Mouse (Mus musculus) bone marrow macrophage, adult 2 months (primary cell): Measurements from ENCODE around the gene Patj.

Source experiments
- CTCF ChIP-seq: IDR thresholded peaks from 2 replicates; pipeline ENCODE4 v1.5.1; 2012; ENCODE audit warnings: low read depth, mild to moderate bottlenecking, low read length, moderate library complexity
- POLR2A ChIP-seq: IDR thresholded peaks from 2 replicates; pipeline ENCODE4 v1.6.1; 2012; ENCODE audit warnings: mild to moderate bottlenecking, low read depth, low read length, borderline replicate concordance

GRCm38 (mm10) chr4:98727295-98727958 is 331.8 kb downstream of the Patj start:
- no peak for TF ChIP-seq CTCF
- no peak for TF ChIP-seq POLR2A
